Mouse (Mus musculus) ES-Bruce4 (cell line): ENCODE measurements around the gene Ncaph2.

Source experiments
- CTCF ChIP-seq: IDR thresholded peaks from one replicate; pipeline ENCODE4 v1.8.1; 2011; ENCODE audit warnings: low read depth, low read length
- EP300 ChIP-seq: IDR thresholded peaks from 2 replicates; pipeline ENCODE4 v1.6.1; 2011; ENCODE audit warnings: low read depth, low read length; ENCODE audit not compliant: insufficient read depth
- POLR2A ChIP-seq: IDR thresholded peaks from one replicate; pipeline ENCODE4 v1.8.1; 2011; ENCODE audit warnings: low read length; ENCODE audit not compliant: insufficient read depth

DNA sequence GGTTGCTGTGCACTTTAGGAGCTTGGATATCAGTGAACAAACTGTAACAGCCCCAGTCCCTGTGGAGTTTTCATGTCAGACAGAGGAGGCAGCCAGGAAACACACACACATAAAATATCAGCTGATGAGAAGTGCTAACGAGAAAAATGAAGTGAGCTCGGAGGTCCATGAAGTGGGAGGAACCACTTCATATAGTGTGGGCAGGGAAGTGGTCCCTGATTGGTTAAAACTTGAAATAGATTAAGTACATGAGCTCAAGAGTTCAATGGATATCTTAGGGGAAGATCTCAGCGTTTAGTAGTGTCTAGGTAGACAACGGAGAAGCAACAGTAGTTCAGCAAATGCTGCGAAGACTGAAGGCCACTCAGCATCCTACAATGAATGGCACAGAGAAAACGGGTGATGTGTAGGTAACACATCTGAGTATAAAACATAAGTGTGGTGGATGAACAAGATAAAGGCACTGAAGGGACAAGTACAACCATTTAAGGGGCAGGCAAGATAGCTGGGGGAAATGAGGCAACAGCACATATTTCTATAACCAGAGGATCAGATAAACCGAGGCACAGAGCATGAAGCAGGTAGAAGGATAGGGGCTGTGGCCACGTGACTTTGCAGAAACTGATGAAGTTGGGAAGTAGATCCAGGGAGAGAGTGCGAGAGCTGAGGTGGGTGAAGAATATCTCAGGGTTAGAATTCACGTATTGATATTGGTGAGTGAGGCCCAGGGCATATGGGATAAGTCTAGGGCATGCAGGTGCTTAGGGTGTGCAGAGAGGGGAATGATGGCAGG, 49.5 kb downstream of the Ncaph2 start:
- TF ChIP-seq CTCF, result no peak
- TF ChIP-seq POLR2A, result no peak
- TF ChIP-seq EP300, result no peak
